Mouse (Mus musculus): ENCODE data around the gene Dusp1.

DNA sequence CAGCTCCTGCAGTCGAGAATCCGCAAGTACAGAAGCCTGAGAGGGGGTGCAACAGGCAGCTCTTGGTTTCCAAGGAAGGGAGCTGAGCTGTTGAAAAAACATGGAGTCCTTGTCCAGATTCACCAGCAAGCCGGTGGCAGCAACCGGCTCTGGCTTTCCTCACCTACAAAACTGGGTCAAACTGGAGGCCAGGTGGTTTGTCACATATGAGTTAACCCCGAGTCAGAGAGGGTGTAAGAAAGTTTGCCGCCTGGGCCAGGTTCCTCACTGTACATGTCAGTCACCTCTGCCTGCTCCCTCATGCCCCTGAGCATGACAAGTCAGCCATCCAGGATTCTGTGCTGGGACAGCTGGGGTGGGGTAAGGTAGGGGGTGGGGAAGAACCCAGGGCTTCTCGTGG lies 16.2 kb upstream of the Dusp1 start:
- no peak for TF ChIP-seq CTCF (IDR thresholded peaks at IDR 0.05; ENCODE audit: low read depth)
- TF ChIP-seq EP300 (IDR thresholded peaks at IDR 0.05; ENCODE audit: low read depth) = no peak
